Mouse (Mus musculus): ENCODE measurements around the gene Cttnbp2nl.

GRCm38 (mm10) chr3:105060992-105061391, 8.0 kb upstream of the Cttnbp2nl start:
- no peak for TF ChIP-seq CTCF (IDR thresholded peaks at IDR 0.05; ENCODE audit: low read depth, low read length)
- no peak for TF ChIP-seq GATA2 (IDR thresholded peaks at IDR 0.05; ENCODE audit: borderline replicate concordance, low read depth, low read length)
- TF ChIP-seq TAL1 (conservative IDR thresholded peaks at IDR 0.05; ENCODE audit: low read depth, low read length): no peak
